Mouse (Mus musculus): ENCODE data around the gene D430019H16Rik. TPM values are rescaled to one million over a fixed set of nuclear protein-coding genes. Genes with fewer than 3 reads are reported as not detected.

D430019H16Rik gene
- polyA plus RNA-seq, 1 experiment from 2014 or later = 0.51 TPM

- WGBS = 35% methylated on average over 3 of the region's 3 CpGs
- no peak overlapping the region for H3K9ac ChIP-seq (ENCODE audit: low read depth, low read length)
- no peak for ATAC-seq
- H3K4me1 ChIP-seq (replicated peaks; ENCODE audit: control insufficient read depth, insufficient read depth, low read length) = no peaks in the 10 kb centered on the region
- no peaks in the 10 kb centered on the region for H3K36me3 ChIP-seq (ENCODE audit: control insufficient read depth, insufficient read depth)
- H3K27ac ChIP-seq (ENCODE audit: low read depth, low read length) = no peak overlapping the region
- TF ChIP-seq CTCF (IDR thresholded peaks at IDR 0.05; ENCODE audit: low read depth) = peak; percentile 68
- H3K27me3 ChIP-seq (replicated peaks; ENCODE audit: control insufficient read depth, insufficient read depth, low read length) = no peaks in the 10 kb centered on the region
- no peak overlapping the region for H3K4me3 ChIP-seq (ENCODE audit: low read depth, low read length)
- no peak overlapping the region for H3K4me2 ChIP-seq (replicated peaks; ENCODE audit: low read depth)
- H3K9me3 ChIP-seq (ENCODE audit: control insufficient read depth) = no peaks in the 10 kb centered on the region
Measured at GRCm38 (mm10) chr12:105431872-105432271, 21.8 kb upstream of the D430019H16Rik start.

GRCm38 (mm10) chr12:105432807-105433206 is 20.8 kb upstream of the D430019H16Rik start:
- 48% methylated on average over 3 of the region's 3 CpGs for WGBS

GRCm38 (mm10) chr12:105438259-105438658 is 15.4 kb upstream of the D430019H16Rik start:
- no peaks in the 10 kb centered on the region for H3K27me3 ChIP-seq (replicated peaks; ENCODE audit: control insufficient read depth, insufficient read depth, low read length)
- no peak for TF ChIP-seq CTCF (IDR thresholded peaks at IDR 0.05; ENCODE audit: low read depth)
- no peaks in the 10 kb centered on the region for H3K4me1 ChIP-seq (replicated peaks; ENCODE audit: control insufficient read depth, insufficient read depth, low read length)
- H3K36me3 ChIP-seq (ENCODE audit: control insufficient read depth, insufficient read depth) = no peaks in the 10 kb centered on the region
- no peak overlapping the region for H3K27ac ChIP-seq (ENCODE audit: low read depth, low read length)
- H3K9ac ChIP-seq (ENCODE audit: low read depth, low read length) = no peak overlapping the region
- H3K4me2 ChIP-seq (replicated peaks; ENCODE audit: low read depth) = no peak overlapping the region
- no peak for ATAC-seq
- no peak overlapping the region for H3K4me3 ChIP-seq (ENCODE audit: low read depth, low read length)
- no peaks in the 10 kb centered on the region for H3K9me3 ChIP-seq (ENCODE audit: control insufficient read depth)
- 43% methylated on average over 5 of the region's 5 CpGs for WGBS

More at GRCm38 (mm10) chr12:105432807-105433206, 20.8 kb upstream of the D430019H16Rik start:
- Histone ChIP-seq H3K4me3 (ENCODE audit: low read depth, low read length) (no peak overlapping the region), H3K4me2 (replicated peaks; ENCODE audit: low read depth) (no peak overlapping the region), H3K36me3 (ENCODE audit: control insufficient read depth, insufficient read depth) (no peaks in the 10 kb centered on the region), H3K9me3 (ENCODE audit: control insufficient read depth) (no peaks in the 10 kb centered on the region), H3K27ac (ENCODE audit: low read depth, low read length) (no peak overlapping the region), H3K4me1 (replicated peaks; ENCODE audit: control insufficient read depth, insufficient read depth, low read length) (no peaks in the 10 kb centered on the region), H3K27me3 (replicated peaks; ENCODE audit: control insufficient read depth, insufficient read depth, low read length) (no peaks in the 10 kb centered on the region), H3K9ac (ENCODE audit: low read depth, low read length) (no peak overlapping the region)
- no peak for TF ChIP-seq CTCF (IDR thresholded peaks at IDR 0.05; ENCODE audit: low read depth)
- no peak for ATAC-seq

- no peak for TF ChIP-seq CTCF (IDR thresholded peaks at IDR 0.05; ENCODE audit: low read depth)
- no peak overlapping the region for H3K9ac ChIP-seq (ENCODE audit: low read depth, low read length)
- no peaks in the 10 kb centered on the region for H3K9me3 ChIP-seq (ENCODE audit: control insufficient read depth)
- H3K4me1 ChIP-seq (replicated peaks; ENCODE audit: control insufficient read depth, insufficient read depth, low read length) = no peaks in the 10 kb centered on the region
- 73% methylated on average over 6 of the region's 6 CpGs for WGBS
- no peak overlapping the region for H3K27ac ChIP-seq (ENCODE audit: low read depth, low read length)
- ATAC-seq = no peak
- H3K36me3 ChIP-seq (ENCODE audit: control insufficient read depth, insufficient read depth) = no peaks in the 10 kb centered on the region
- no peak overlapping the region for H3K4me2 ChIP-seq (replicated peaks; ENCODE audit: low read depth)
- no peak overlapping the region for H3K4me3 ChIP-seq (ENCODE audit: low read depth, low read length)
- no peaks in the 10 kb centered on the region for H3K27me3 ChIP-seq (replicated peaks; ENCODE audit: control insufficient read depth, insufficient read depth, low read length)
Measured at GRCm38 (mm10) chr12:105439976-105440375, 13.7 kb upstream of the D430019H16Rik start.

- H3K36me3 ChIP-seq (ENCODE audit: control insufficient read depth, insufficient read depth) = no peaks in the 10 kb centered on the region
- H3K27ac ChIP-seq (ENCODE audit: low read depth, low read length) = no peak overlapping the region
- ATAC-seq = no peak
- no peak overlapping the region for H3K4me2 ChIP-seq (replicated peaks; ENCODE audit: low read depth)
- no peaks in the 10 kb centered on the region for H3K27me3 ChIP-seq (replicated peaks; ENCODE audit: control insufficient read depth, insufficient read depth, low read length)
- H3K4me1 ChIP-seq (replicated peaks; ENCODE audit: control insufficient read depth, insufficient read depth, low read length) = no peaks in the 10 kb centered on the region
- H3K9ac ChIP-seq (ENCODE audit: low read depth, low read length) = no peak overlapping the region
- WGBS = 55% methylated on average over 5 of the region's 5 CpGs
- no peaks in the 10 kb centered on the region for H3K9me3 ChIP-seq (ENCODE audit: control insufficient read depth)
- H3K4me3 ChIP-seq (ENCODE audit: low read depth, low read length) = no peak overlapping the region
- TF ChIP-seq CTCF (IDR thresholded peaks at IDR 0.05; ENCODE audit: low read depth) = no peak
Measured at GRCm38 (mm10) chr12:105443569-105443968, 10.1 kb upstream of the D430019H16Rik start.

GRCm38 (mm10) chr12:105445767-105446166 is 7.9 kb upstream of the D430019H16Rik start:
- ATAC-seq = no peak
- Histone ChIP-seq H3K4me2 (replicated peaks; ENCODE audit: low read depth) (no peak overlapping the region), H3K27ac (ENCODE audit: low read depth, low read length) (no peak overlapping the region), H3K9me3 (ENCODE audit: control insufficient read depth) (no peaks in the 10 kb centered on the region), H3K4me1 (replicated peaks; ENCODE audit: control insufficient read depth, insufficient read depth, low read length) (no peaks in the 10 kb centered on the region), H3K4me3 (ENCODE audit: low read depth, low read length) (no peak overlapping the region), H3K9ac (ENCODE audit: low read depth, low read length) (no peak overlapping the region), H3K36me3 (ENCODE audit: control insufficient read depth, insufficient read depth) (no peaks in the 10 kb centered on the region), H3K27me3 (replicated peaks; ENCODE audit: control insufficient read depth, insufficient read depth, low read length) (no peaks in the 10 kb centered on the region)
- TF ChIP-seq CTCF (IDR thresholded peaks at IDR 0.05; ENCODE audit: low read depth) = no peak
- WGBS = 67% methylated on average over 6 of the region's 6 CpGs

GRCm38 (mm10) chr12:105449239-105449638 is 4.4 kb upstream of the D430019H16Rik start:
- Histone ChIP-seq H3K4me3 (ENCODE audit: low read depth, low read length) (no peak overlapping the region), H3K4me2 (replicated peaks; ENCODE audit: low read depth) (no peak overlapping the region), H3K27me3 (replicated peaks; ENCODE audit: control insufficient read depth, insufficient read depth, low read length) (0 out of 2 replicates have a peak, but pooled peaks cover 3% of the 10 kb centered on the region), H3K36me3 (ENCODE audit: control insufficient read depth, insufficient read depth) (no peaks in the 10 kb centered on the region), H3K4me1 (replicated peaks; ENCODE audit: control insufficient read depth, insufficient read depth, low read length) (no peaks in the 10 kb centered on the region), H3K27ac (ENCODE audit: low read depth, low read length) (no peak overlapping the region), H3K9ac (ENCODE audit: low read depth, low read length) (no peak overlapping the region), H3K9me3 (ENCODE audit: control insufficient read depth) (no peaks in the 10 kb centered on the region)
- no peak for ATAC-seq
- WGBS = 77% methylated on average over 4 of the region's 4 CpGs
- TF ChIP-seq CTCF (IDR thresholded peaks at IDR 0.05; ENCODE audit: low read depth) = no peak
